Mouse (Mus musculus) mature B cell (primary cell): Measurements from ENCODE around the gene Ubxn10.

Source experiments
- in situ Hi-C: fragments of 300-500 bp; cut with MboI; formaldehyde crosslinking; loops from 2 replicates; pipeline ENCODE4 v1.14.3; 2019

The Ubxn10 gene

DNA sequence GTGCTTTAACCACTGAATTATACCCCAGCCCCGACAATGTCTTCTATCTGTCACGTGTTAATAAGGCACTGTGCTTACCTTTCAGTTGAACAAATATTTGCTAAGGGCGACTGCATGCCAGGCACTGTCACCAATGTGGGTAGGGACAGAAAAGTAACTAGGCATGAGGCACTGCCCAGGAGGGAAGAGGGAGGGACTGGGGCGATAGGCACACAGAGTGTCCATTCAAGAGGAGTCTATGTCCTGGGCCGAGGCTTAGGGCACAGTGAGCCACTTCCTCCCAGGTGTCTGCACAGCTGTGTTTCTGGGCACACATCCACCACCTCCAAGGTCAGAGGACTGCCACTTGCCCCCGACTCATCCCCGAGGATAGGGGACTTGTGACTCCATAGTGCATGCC lies at the start of gene Ubxn10:
TSS of gene Ubxn10 (minus strand) at position 137 of the 400 bp plus-strand sequence.
- in situ Hi-C loops: no loop called here

DNA sequence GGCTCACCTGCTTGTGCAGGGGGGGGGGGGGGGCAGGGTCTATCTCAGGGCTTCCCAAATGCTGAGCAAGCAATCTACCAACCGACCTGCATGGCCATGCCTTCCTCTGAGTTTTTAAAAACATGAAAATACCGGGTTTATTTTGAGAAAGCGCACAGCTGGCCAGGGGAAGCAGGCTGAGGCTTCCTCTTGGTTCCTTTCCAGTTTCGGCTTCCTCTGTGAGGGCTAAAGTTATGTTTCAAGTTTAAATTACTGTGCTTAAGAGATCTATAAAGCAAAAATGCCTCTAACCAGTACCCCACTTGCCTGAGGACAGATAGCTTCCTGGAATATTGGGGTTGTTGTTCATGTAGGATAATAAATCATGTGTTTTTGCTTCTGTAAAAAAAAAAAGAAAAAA lies 49.2 kb upstream of the Ubxn10 start:
- in situ Hi-C loops: no loop called here

- in situ Hi-C loops: no loop called here
Observed at GRCm38 (mm10) chr4:138785721-138786120, 48.8 kb upstream of the Ubxn10 start.

DNA sequence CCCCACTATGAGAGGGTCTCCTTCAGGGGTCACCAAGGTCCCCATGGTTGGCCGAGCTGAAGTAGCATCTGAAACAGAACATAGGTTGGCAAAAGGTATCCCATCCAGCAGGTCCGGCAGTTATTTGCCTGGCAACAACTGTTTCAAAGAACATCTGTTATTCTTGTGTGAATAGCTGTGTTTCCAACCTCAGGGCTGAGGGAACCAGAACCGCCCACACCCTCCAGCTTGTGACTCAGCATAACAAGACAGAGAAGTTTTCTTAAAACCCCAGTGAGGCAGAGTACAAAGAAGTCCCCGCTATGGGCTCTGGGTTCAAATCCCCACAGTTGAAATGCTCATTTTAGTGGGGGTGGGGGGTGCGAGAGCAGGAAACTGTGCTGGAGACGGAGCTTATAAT lies 45.1 kb upstream of the Ubxn10 start:
- in situ Hi-C loops: no loop called here

DNA sequence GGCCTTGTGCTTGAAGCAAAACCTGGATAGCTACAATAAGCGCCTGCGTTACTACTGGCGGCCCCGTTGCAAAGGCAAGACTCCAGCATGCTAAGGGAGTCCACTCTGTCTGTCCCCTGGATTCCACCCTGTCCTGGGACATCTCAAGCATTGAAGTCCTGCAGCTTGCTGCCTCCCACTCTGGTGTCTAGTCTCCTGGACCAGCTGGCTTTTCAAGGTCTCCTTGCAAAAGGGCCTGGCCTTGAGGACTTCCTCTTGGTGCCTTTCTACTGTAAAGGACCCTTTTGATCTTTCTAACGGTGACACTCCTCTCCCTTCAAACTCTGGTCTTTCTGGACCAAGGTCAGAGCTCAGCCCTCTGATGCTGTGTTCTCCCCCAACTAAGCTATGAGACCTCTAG lies 43.3 kb upstream of the Ubxn10 start:
- in situ Hi-C loops: no loop called here

DNA sequence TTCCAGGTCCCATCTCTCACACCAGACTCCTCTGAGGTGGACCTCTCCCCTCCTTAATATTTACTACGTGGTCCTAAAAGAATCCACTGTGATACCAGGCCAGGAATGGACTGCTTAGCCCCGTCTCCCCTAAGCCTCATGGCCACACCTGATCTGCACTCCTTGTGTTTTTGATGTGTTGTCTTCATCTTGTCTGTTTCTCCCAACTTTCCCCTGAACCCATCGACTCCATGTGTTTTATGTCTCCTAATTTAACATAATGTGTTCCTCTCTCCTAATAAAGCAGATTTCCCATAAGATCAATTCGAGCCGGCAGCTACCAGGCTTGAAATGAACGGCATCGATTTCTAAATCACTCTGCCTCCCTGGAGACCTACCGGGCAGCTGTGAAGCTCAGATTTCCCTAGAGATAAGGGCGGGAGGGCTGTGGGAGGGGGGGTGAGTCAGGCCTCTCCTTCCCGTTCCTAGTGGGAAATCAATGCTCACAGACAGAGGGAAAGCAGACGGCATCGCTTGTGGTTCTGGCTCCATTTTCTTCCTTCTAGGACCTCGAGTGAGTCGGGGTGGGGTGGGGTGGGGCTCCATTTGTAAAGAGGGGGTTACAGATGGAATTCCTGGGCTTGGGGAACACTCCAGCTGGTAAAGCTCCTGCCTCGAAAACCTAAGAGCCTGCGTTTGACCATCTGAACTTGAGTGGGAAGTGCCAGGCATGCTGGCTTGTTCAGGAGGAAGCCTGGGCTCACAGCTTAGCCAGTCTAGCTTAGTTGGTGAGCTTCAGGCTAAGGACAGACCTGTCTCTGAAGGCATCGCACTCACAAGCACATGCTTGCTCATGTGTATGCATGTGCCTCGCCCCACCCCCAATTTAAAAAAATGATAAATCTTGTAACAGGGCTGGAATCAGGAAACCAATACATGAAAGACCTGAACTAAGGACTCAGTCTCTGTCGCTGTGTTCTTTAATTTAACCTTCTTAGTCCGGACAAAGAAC lies 40.7 kb upstream of the Ubxn10 start:
- in situ Hi-C loops: no loop called here

GRCm38 (mm10) chr4:138775435-138775834 lies 38.5 kb upstream of the Ubxn10 start, which contains the start of gene Pla2g2d:
Pla2g2d (plus strand) TSS chr4:138775735.
- in situ Hi-C loops: no loop called here

DNA sequence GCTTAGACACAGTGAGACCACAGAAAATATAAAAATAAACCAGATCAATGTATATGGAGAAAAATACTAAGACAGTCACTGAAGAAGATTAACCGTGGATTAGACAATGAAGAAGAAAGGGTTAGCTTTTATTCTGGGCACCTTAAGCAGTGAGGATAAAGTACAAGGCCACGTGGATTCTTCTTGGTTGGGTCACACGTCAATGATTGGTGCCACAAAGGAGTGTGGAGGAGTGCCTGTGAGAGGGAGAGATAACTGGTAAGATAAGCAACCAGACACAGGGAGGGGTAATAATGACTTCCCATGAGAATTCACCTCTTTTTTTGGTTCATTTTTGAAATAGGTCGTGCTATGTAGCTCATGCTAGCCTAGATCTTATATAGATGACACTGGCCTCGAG lies 35.4 kb upstream of the Ubxn10 start:
- in situ Hi-C loops: no loop called here

GRCm38 (mm10) chr4:138771970-138772369 lies 35.0 kb upstream of the Ubxn10 start:
- in situ Hi-C loops: no loop called here

- in situ Hi-C loops: no loop called here
Observed at GRCm38 (mm10) chr4:138762266-138762665, 25.3 kb upstream of the Ubxn10 start.

DNA sequence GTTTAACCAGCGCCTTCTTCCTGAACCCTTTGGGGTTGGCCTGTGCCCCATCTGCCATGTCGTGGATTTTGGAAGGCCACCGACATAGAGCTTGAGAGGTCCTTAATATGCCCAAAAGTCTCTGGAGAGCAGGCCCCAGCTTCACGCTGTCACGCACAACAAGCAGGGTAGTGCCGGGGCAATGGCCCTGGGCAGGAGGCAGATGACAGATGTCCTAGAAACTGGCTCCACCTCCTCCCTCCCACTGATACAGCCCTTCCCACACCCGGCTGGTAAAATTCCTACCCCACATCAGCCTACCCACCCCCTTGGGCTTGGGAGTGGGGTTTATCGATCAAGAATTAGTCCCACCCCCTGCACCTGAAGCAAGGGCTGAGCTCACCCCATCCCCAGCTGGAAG lies 20.4 kb upstream of the Ubxn10 start, which contains the start of gene Pla2g2f:
TSS of gene Pla2g2f (minus strand) at position 211 of the 400 bp plus-strand sequence.
- in situ Hi-C loops: no loop called here

GRCm38 (mm10) chr4:138755983-138756382 lies 19.0 kb upstream of the Ubxn10 start:
- in situ Hi-C loops: no loop called here

GRCm38 (mm10) chr4:138755439-138755838 lies 18.5 kb upstream of the Ubxn10 start:
- in situ Hi-C loops: no loop called here

- in situ Hi-C loops: no loop called here
Observed at GRCm38 (mm10) chr4:138754432-138754831, 17.5 kb upstream of the Ubxn10 start.

DNA sequence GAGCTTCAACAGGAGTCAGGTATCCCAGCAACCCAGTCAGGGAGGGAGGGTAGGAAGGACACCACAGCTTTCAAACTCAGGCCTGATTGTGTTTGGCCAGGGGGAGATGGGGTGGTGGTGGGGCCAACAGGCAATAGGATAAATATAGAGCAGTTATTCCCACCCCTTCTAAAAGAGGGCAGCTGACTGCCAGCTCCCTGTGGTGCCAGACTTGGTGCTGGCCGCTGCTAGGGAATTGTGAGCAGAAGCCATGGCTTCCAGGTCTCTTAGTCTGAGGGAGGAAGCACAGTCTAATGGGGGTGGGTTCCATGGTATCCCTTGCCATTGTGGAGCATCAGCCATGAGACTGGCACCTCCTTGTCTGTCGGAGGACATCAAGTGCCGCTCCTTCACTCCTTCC lies 16.6 kb upstream of the Ubxn10 start:
- in situ Hi-C loops: no loop called here

DNA sequence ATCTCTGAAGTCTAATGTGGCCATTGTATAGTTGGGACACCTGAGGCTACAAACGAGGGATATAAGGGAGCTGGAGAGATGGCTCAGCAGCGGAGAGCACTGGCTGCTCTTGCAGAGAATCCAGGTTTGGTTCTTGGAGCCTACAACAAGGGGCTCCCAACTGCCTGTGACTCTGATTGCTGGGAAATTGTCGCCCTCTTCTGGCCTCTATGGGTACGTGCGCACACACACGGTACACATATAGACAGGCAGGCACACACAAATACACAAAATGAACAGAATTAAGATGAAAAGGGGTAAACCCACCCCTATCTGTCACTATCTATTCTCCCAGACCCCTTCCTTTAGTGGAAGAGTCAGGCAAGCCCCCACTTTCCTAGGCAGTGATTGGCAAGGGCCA lies 15.6 kb upstream of the Ubxn10 start:
- in situ Hi-C loops: no loop called here

GRCm38 (mm10) chr4:138748369-138749072 lies 11.6 kb upstream of the Ubxn10 start:
- in situ Hi-C loops: no loop called here

- in situ Hi-C loops: no loop called here
Observed at GRCm38 (mm10) chr4:138747851-138748250, 10.9 kb upstream of the Ubxn10 start.

DNA sequence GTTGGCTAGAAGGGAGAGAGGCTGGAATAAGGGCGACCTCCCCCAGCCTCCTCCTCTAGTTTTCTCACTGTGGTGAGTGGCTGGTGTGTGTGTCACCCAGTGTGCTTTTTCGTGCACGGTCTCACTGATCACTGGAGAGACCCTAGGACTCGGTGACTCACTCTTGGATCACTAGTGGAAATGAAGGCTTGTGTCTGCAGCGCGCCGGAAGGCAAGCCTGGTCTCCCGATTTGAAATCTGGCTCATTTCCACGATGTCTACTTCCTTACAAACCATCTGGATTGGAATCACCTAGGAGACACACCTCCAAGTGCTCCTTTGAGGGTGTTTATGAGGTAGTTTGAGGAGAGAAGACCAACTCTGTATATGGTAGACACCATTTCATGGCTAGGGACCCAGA lies 9.9 kb upstream of the Ubxn10 start:
- in situ Hi-C loops: no loop called here

GRCm38 (mm10) chr4:138745884-138746283 lies 8.9 kb upstream of the Ubxn10 start:
- in situ Hi-C loops: no loop called here

DNA sequence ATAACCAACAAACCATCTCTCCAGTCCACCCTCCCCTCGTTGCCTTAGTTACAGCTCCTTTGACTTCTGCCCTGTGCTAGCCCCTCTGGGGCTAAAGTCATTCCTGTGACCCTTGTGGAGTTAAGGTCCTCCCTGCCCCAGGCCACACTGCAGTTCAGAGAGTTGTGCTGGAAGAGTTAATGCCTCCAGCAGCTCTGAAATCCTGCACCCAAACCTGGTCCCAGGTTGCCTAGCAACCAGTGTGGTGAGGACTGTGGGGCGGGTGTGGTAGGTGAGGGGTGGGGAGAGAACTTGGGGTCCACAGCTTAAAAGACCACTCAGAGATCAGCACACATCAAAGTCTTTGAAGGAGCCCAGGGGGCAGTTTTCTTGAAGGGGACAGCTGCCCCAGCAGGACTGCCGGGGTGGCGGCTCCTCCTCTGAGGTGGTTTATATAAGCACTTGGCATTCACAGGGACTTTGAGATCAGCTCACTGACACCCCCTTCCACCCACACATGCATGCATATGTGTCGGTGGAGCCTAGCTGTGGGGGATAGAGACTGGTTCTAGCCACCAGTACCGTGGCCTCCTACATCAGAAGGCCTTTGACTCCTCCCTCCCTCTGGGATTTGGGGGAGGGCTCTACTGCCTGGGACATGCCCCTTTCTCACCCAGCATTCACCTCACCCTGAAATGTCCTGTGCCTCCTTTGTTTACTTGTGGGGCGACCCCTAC lies 2.3 kb upstream of the Ubxn10 start:
- in situ Hi-C loops: no loop called here

- in situ Hi-C loops: no loop called here
Observed at GRCm38 (mm10) chr4:138734863-138735262, 2.1 kb downstream of the Ubxn10 start.
